Mouse (Mus musculus): Measurements from ENCODE around the gene Atxn1.

Atxn1 gene

GRCm38 (mm10) chr13:45868886-45869285, 95.9 kb downstream of the Atxn1 start:
- no peak for DNase-seq (ENCODE audit: extremely low spot score, low read depth, low spot score)

DNA sequence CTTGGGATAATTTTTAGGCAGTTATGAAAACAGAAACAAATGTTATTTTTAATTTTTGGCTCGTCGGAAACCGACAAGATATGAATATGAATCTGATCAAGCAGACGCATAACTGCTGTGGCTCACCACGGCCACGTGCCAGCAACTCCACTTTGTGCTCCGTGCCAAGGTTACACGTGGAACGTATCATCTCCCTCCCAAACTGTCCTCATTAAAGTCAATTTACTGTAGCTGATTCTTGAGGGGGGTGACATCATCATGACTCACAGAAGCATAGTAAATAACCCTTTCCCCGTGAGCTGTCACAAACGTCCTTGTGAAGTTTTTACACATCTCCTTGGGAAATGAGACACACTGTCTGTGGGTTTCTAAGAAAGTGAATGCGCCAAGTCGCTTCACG, 97.5 kb downstream of the Atxn1 start:
- DNase-seq (ENCODE audit: extremely low spot score, low read depth, low spot score), result no peak

GRCm38 (mm10) chr13:45866615-45867245, 98.1 kb downstream of the Atxn1 start:
- DNase-seq (ENCODE audit: extremely low spot score, low read depth, low spot score), result no peak

- DNase-seq (ENCODE audit: extremely low spot score, low read depth, low spot score), result no peak
Measured at GRCm38 (mm10) chr13:45865620-45866019, 99.2 kb downstream of the Atxn1 start.

- no peak for DNase-seq (ENCODE audit: extremely low spot score, low read depth, low spot score)
Measured at GRCm38 (mm10) chr13:45863779-45864178, 101.0 kb downstream of the Atxn1 start.

DNA sequence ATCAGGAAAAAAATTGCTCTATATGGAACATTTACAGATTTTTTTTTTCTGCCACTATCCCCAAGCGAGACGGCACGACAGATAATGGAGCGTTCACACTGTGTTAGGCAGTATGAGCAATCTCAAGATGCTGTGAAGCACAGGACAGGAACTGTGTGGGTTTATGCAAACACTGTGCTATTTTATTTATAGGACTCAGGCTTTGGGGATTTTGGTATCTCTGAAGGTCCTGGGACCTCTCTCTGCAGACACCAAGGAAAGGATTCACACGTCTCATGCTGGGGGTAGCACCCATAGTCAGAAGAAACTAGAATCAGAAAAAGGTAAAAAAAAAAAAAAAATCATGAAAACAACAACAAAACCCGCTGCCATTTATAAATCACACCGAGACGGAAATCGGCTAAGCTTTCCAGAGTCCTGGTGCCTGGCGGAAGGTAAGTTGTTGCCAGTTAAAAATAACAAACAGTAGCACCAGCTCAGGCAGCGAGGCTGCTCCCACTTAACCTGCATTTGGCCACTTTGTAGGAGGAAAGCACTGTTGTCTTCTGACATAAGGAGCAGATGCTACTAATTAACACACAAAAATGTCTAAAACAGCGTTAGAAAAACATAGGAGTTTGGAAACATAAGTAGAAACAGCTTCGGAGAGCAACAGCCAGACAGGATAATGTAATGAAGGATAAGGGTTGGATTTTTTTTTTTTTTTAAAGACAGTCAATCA, 102.8 kb downstream of the Atxn1 start:
- DNase-seq (ENCODE audit: extremely low spot score, low read depth, low spot score), result no peak

DNA sequence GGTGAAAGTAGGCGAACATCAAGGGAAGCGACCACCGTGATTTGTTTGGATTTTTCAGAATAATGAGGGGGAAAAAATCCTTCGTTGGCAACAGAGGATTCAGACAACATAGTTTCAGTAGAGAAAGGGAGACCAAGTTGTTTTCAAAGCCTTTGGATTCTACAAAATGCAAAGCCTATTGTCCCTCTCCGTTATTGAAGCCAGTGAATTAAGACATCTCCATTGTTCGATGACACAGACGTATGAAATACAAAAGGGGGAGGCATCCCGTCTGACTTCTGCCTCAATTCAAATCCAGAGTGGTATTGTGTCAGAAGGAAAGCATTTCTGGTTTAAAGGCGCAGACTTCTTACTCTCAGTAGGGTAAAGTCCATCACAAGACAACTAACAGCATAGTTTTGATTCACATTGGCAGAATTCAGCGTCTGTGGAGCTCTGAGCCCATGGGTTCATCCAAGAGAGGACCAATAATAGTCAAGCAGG, 103.7 kb downstream of the Atxn1 start:
- no peak for DNase-seq (ENCODE audit: extremely low spot score, low read depth, low spot score)

GRCm38 (mm10) chr13:45859081-45859709, 105.6 kb downstream of the Atxn1 start:
- DNase-seq (ENCODE audit: extremely low spot score, low read depth, low spot score), result no peak

- DNase-seq (ENCODE audit: extremely low spot score, low read depth, low spot score), result no peak
Measured at GRCm38 (mm10) chr13:45857416-45857815, 107.4 kb downstream of the Atxn1 start.

DNA sequence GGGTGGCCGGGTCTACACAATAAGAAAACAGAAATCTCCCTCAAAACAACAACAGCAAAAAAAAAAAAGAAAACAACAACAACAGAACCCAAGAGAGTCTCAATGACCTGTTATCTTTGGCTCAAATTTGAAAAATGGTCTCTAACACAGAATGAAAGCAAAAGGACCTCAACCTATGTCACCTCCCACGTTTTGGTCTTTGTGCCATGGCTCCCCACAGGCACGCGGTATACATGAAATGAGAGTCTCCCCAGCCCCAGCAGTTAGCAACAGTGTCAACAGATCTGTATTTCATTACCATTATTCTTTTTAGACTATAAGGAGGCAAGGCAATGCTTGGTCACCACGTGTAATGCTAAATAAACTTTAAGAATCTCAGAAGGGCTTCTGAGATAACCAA, 110.3 kb downstream of the Atxn1 start:
- no peak for DNase-seq (ENCODE audit: extremely low spot score, low read depth, low spot score)

GRCm38 (mm10) chr13:45853691-45854090, 111.1 kb downstream of the Atxn1 start:
- DNase-seq (ENCODE audit: extremely low spot score, low read depth, low spot score), result no peak

GRCm38 (mm10) chr13:45852288-45852687, 112.5 kb downstream of the Atxn1 start:
- DNase-seq (ENCODE audit: extremely low spot score, low read depth, low spot score), result no peak

- DNase-seq (ENCODE audit: extremely low spot score, low read depth, low spot score), result no peak
Measured at GRCm38 (mm10) chr13:45851746-45852145, 113.1 kb downstream of the Atxn1 start.

DNA sequence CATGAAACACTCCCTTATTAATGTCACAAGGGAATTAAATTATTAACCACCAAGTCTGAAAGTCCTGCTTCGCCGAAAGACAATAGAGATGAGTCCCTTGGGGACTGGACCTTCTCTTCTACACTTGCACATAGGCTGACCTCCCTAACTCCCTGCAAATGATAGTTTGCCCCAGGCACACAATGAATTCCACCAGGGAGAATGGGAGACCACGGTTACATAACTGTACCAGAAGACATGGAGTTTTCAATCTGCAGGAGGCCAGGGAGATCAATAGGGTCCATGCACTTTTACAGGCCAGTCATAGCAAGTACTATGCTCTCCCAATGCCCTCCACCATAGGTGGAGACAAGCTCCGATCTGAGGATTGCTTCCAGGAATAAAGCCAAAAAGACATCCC, 113.7 kb downstream of the Atxn1 start:
- no peak for DNase-seq (ENCODE audit: extremely low spot score, low read depth, low spot score)

GRCm38 (mm10) chr13:45850181-45850974, 114.4 kb downstream of the Atxn1 start:
- no peak for DNase-seq (ENCODE audit: extremely low spot score, low read depth, low spot score)

- DNase-seq (ENCODE audit: extremely low spot score, low read depth, low spot score), result no peak
Measured at GRCm38 (mm10) chr13:45849145-45850023, 115.4 kb downstream of the Atxn1 start.

DNA sequence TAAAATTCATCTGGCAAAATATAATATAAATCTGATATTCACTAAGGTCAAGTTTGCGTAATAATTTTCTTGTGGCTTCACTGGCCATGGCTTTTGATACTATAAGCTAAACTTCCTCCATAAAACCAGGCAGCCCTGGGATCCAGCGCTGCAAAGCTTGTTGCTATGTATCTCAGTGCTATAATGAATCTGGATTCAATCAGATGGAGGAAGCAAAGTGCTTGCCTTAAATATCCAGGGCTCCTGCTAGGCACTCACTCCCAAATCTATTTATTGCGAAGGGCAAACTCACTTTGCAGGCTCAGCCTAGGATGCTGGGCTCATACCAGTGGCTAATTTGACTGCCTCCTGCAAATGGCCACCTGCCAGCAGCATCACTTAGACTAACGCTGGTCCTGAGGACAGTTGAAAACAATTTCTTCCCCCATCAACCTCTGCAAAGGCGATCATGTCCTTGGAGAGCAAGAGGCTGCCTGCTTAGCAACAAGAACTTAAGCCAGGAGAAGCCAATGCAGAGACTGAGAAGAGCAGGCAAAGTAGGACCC, 122.2 kb downstream of the Atxn1 start:
- DNase-seq (ENCODE audit: extremely low spot score, low read depth, low spot score), result no peak

GRCm38 (mm10) chr13:45839901-45840300, 124.9 kb downstream of the Atxn1 start:
- DNase-seq (ENCODE audit: extremely low spot score, low read depth, low spot score), result no peak

DNA sequence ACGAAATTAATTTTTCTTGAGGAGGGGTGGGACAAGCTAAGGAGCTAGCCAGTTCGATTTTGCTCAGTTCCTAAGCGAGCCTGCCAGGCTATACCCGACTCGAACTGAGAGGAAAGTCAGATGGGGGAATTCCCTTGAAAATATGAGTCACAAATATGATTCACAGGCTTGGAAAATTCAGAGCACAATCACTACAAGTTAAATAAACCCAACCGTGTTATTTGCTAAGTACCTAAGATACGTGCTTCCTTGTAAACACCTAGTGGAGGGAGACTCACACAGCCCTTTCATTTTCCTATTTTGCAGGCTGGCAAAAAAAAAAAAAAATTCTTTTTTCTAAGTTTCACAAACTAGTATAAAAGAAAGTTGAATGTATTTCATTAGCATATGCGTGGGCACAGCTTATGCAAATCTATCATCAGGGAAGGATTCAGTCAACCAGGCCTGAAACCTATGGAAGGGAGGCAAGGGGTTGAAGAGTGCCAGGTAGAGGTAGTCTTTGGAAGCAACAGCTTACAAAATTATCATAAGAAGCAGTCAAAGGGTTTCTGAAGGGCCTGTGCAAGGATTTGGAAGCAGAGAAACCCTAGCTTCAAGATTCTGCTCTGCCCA, 127.1 kb downstream of the Atxn1 start:
- DNase-seq (ENCODE audit: extremely low spot score, low read depth, low spot score), result no peak
